Mouse (Mus musculus) left cerebral cortex, adult 9 months (tissue): Measurements from ENCODE around the gene Jtb.
A peak's percentile ranks its signal among the peaks of the same experiment; 100 is the strongest.
"Not testable (repeated sequence)": the region's sequence is repeated elsewhere in the genome, so short reads cannot be mapped to it uniquely, and the experiment has no call there.

Experiments used
- DNase-seq, 2 experiments: peaks; one replicate each; pipeline ENCODE4 v3.0.0; 2022; ENCODE audit warnings: low spot score in 2 of 2

The Jtb gene

GRCm38 (mm10) chr3:90222941-90223340, 8.5 kb upstream of the Jtb start:
- no peak for DNase-seq

- DNase-seq, result no peak
These were observed 7.1 kb upstream of the Jtb start for GRCm38 (mm10) chr3:90224331-90224730.

- no peak for DNase-seq
These were observed 322 bp upstream of the Jtb start for GRCm38 (mm10) chr3:90231075-90231474.

- DNase-seq, result no peak
These were observed 9.9 kb downstream of the Jtb start for GRCm38 (mm10) chr3:90241251-90241650.

GRCm38 (mm10) chr3:90241669-90242358, 10.4 kb downstream of the Jtb start:
- no peak for DNase-seq

GRCm38 (mm10) chr3:90242984-90243775, 11.8 kb downstream of the Jtb start, which contains the start of gene Creb3l4:
TSS of gene Creb3l4 (minus strand) at chr3:90243512.
- peak in 1 of 2 experiments; percentile 42 for DNase-seq

- DNase-seq, result no peak
These were observed 14.0 kb downstream of the Jtb start for GRCm38 (mm10) chr3:90245406-90245805.

GRCm38 (mm10) chr3:90247630-90247959, 16.2 kb downstream of the Jtb start:
- peak in 1 of 2 experiments; percentile 33 for DNase-seq

- DNase-seq, result peak; percentile 85 to 94
These were observed 16.8 kb downstream of the Jtb start, which contains the start of gene Slc39a1 for GRCm38 (mm10) chr3:90247960-90248745. TSS of gene Slc39a1 (plus strand) at chr3:90248172.

GRCm38 (mm10) chr3:90248746-90249100, 17.3 kb downstream of the Jtb start:
- no peak for DNase-seq

- no peak for DNase-seq
These were observed 19.4 kb downstream of the Jtb start for GRCm38 (mm10) chr3:90250791-90251190.

GRCm38 (mm10) chr3:90251731-90252226, 20.4 kb downstream of the Jtb start:
- not testable (repeated sequence) for DNase-seq

- not testable (repeated sequence) for DNase-seq
These were observed 21.3 kb downstream of the Jtb start for GRCm38 (mm10) chr3:90252659-90253058.

GRCm38 (mm10) chr3:90253174-90253573, 21.8 kb downstream of the Jtb start:
- not testable (repeated sequence) for DNase-seq

- DNase-seq, result peak; percentile 96 to 98
These were observed 22.4 kb downstream of the Jtb start, which contains the start of gene Crtc2 for GRCm38 (mm10) chr3:90253653-90254418. TSS of gene Crtc2 (plus strand) at chr3:90254163.

- no peak for DNase-seq
These were observed 23.2 kb downstream of the Jtb start for GRCm38 (mm10) chr3:90254419-90255193.

GRCm38 (mm10) chr3:90255194-90255565, 23.8 kb downstream of the Jtb start:
- DNase-seq, result no peak

- DNase-seq, result no peak
These were observed 24.5 kb downstream of the Jtb start for GRCm38 (mm10) chr3:90255784-90256353.

GRCm38 (mm10) chr3:90256731-90257530, 25.5 kb downstream of the Jtb start:
- no peak for DNase-seq
